Mouse (Mus musculus): Measurements from ENCODE around the gene Cdadc1. TPM values are rescaled to one million over a fixed set of nuclear protein-coding genes. Genes with fewer than 3 reads are reported as not detected.

Cdadc1 gene
- polyA plus RNA-seq, 1 experiment from 2014 or later: 37.5 TPM

- Histone ChIP-seq H3K27ac (no peak overlapping the region), H3K9ac (ENCODE audit: low read depth, low read length) (no peak overlapping the region), H3K4me3 (replicated peaks; ENCODE audit: low read depth, low read length) (no peak overlapping the region), H3K27me3 (ENCODE audit: insufficient read depth, low read length) (no peaks in the 10 kb centered on the region), H3K36me3 (ENCODE audit: insufficient read depth, low read length) (no peaks in the 10 kb centered on the region), H3K4me1 (replicated peaks; ENCODE audit: insufficient read depth, low read length) (0 out of 2 replicates have a peak, but pooled peaks cover 6% of the 10 kb centered on the region), H3K9me3 (replicated peaks; ENCODE audit: low read length) (no peaks in the 10 kb centered on the region), H3K4me2 (ENCODE audit: low read length) (no peak overlapping the region)
- TF ChIP-seq CTCF (IDR thresholded peaks at IDR 0.05; ENCODE audit: low read depth): no peak
- DNase-seq (ENCODE audit: low spot score) (no peak), ATAC-seq (replicated peaks; ENCODE audit: low FRiP score, low read depth) (no peak)
- WGBS: 39% methylated on average over 7 of the region's 7 CpGs
These were observed 41.3 kb upstream of the Cdadc1 start for GRCm38 (mm10) chr14:59638906-59639703.

GRCm38 (mm10) chr14:59633988-59634387, 36.2 kb upstream of the Cdadc1 start:
- H3K27ac ChIP-seq: no peak overlapping the region
- no peak for TF ChIP-seq CTCF (IDR thresholded peaks at IDR 0.05; ENCODE audit: low read depth)
- H3K9ac ChIP-seq (ENCODE audit: low read depth, low read length): no peak overlapping the region
- peak; percentile 43; the same call in 1 of the 2 replicates for ATAC-seq (replicated peaks; ENCODE audit: low FRiP score, low read depth)
- no peak overlapping the region for H3K4me3 ChIP-seq (replicated peaks; ENCODE audit: low read depth, low read length)
- H3K36me3 ChIP-seq (ENCODE audit: insufficient read depth, low read length): no peaks in the 10 kb centered on the region
- no peak for DNase-seq (ENCODE audit: low spot score)
- H3K9me3 ChIP-seq (replicated peaks; ENCODE audit: low read length): no peaks in the 10 kb centered on the region
- H3K4me1 ChIP-seq (replicated peaks; ENCODE audit: insufficient read depth, low read length): no peaks in the 10 kb centered on the region
- no peaks in the 10 kb centered on the region for H3K27me3 ChIP-seq (ENCODE audit: insufficient read depth, low read length)
- 60% methylated on average over 9 of the region's 9 CpGs for WGBS
- H3K4me2 ChIP-seq (ENCODE audit: low read length): no peak overlapping the region

- no peak for TF ChIP-seq CTCF (IDR thresholded peaks at IDR 0.05; ENCODE audit: low read depth)
- Histone ChIP-seq H3K27ac (no peak overlapping the region), H3K9ac (ENCODE audit: low read depth, low read length) (no peak overlapping the region), H3K4me1 (replicated peaks; ENCODE audit: insufficient read depth, low read length) (no peaks in the 10 kb centered on the region), H3K9me3 (replicated peaks; ENCODE audit: low read length) (no peaks in the 10 kb centered on the region), H3K4me2 (ENCODE audit: low read length) (no peak overlapping the region), H3K36me3 (ENCODE audit: insufficient read depth, low read length) (no peaks in the 10 kb centered on the region), H3K27me3 (ENCODE audit: insufficient read depth, low read length) (no peaks in the 10 kb centered on the region), H3K4me3 (replicated peaks; ENCODE audit: low read depth, low read length) (no peak overlapping the region)
- 46% methylated on average over 5 of the region's 5 CpGs for WGBS
- ATAC-seq (replicated peaks; ENCODE audit: low FRiP score, low read depth) (0 out of 2 replicates have a peak, but pooled peaks have one; percentile 13), DNase-seq (ENCODE audit: low spot score) (no peak)
These were observed 35.6 kb upstream of the Cdadc1 start for GRCm38 (mm10) chr14:59633295-59633898.

DNA sequence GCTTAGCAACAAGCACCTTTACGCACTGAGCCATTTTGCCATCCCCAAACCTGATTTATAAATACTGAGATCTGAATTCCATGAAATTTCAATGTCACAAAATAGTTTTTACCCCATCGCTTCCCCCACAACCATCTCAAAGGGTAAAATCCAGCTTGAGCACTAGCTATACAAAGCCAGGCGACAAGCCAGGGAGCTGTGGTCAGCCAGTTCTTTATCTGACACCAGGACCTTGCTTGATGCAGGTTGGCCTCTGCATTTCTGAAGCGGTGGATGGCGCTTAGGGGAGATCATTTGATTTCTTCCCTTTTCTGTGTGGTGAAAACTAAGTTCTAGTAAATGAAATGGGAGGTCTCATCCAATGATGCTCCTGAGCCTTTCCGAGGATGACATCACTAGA, 34.3 kb upstream of the Cdadc1 start:
- ATAC-seq (replicated peaks; ENCODE audit: low FRiP score, low read depth): no peak
- 86% methylated on average over 6 of the region's 6 CpGs for WGBS

DNA sequence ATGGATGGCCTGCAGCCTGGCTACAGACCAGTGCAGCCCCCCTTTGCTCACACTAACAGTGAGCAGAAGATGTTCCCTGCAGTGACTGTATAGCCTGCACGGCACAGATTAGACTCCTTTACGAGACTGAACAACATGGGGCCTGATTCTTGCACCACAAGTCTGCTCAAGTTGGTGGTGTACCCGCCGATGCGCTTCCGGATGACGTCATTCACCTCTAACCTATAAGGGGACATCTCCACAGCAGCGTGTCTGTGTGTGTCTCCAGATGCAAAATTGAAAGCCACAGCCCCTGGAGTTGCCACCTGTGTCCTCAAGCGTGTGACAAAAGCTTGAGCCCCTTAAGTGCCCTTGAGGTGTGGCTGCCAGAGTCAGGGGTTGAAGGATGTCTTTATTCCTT, 32.3 kb upstream of the Cdadc1 start:
- no peak for TF ChIP-seq CTCF (IDR thresholded peaks at IDR 0.05; ENCODE audit: low read depth)
- no peaks in the 10 kb centered on the region for H3K27me3 ChIP-seq (ENCODE audit: insufficient read depth, low read length)
- H3K9me3 ChIP-seq (replicated peaks; ENCODE audit: low read length): no peaks in the 10 kb centered on the region
- no peaks in the 10 kb centered on the region for H3K36me3 ChIP-seq (ENCODE audit: insufficient read depth, low read length)
- WGBS: 92% methylated on average over 9 of the region's 9 CpGs
- DNase-seq (ENCODE audit: low spot score) (no peak), ATAC-seq (replicated peaks; ENCODE audit: low FRiP score, low read depth) (no peak)
- H3K4me3 ChIP-seq (replicated peaks; ENCODE audit: low read depth, low read length): no peak overlapping the region
- no peaks in the 10 kb centered on the region for H3K4me1 ChIP-seq (replicated peaks; ENCODE audit: insufficient read depth, low read length)
- no peak overlapping the region for H3K9ac ChIP-seq (ENCODE audit: low read depth, low read length)
- no peak overlapping the region for H3K27ac ChIP-seq
- no peak overlapping the region for H3K4me2 ChIP-seq (ENCODE audit: low read length)

More for the DNA sequence above, 34.3 kb upstream of the Cdadc1 start:
- Histone ChIP-seq H3K9me3 (replicated peaks; ENCODE audit: low read length) (no peaks in the 10 kb centered on the region), H3K9ac (ENCODE audit: low read depth, low read length) (no peak overlapping the region), H3K4me1 (replicated peaks; ENCODE audit: insufficient read depth, low read length) (no peaks in the 10 kb centered on the region), H3K27ac (no peak overlapping the region), H3K4me2 (ENCODE audit: low read length) (no peak overlapping the region), H3K27me3 (ENCODE audit: insufficient read depth, low read length) (no peaks in the 10 kb centered on the region), H3K4me3 (replicated peaks; ENCODE audit: low read depth, low read length) (no peak overlapping the region), H3K36me3 (ENCODE audit: insufficient read depth, low read length) (no peaks in the 10 kb centered on the region)
- no peak for DNase-seq (ENCODE audit: low spot score)
- no peak for TF ChIP-seq CTCF (IDR thresholded peaks at IDR 0.05; ENCODE audit: low read depth)

- H3K4me2 ChIP-seq (ENCODE audit: low read length): no peak overlapping the region
- no peak overlapping the region for H3K9ac ChIP-seq (ENCODE audit: low read depth, low read length)
- TF ChIP-seq CTCF (IDR thresholded peaks at IDR 0.05; ENCODE audit: low read depth): no peak
- no peaks in the 10 kb centered on the region for H3K36me3 ChIP-seq (ENCODE audit: insufficient read depth, low read length)
- no peaks in the 10 kb centered on the region for H3K9me3 ChIP-seq (replicated peaks; ENCODE audit: low read length)
- H3K27ac ChIP-seq: no peak overlapping the region
- no peak for ATAC-seq (replicated peaks; ENCODE audit: low FRiP score, low read depth)
- WGBS: 73% methylated on average over 15 of the region's 15 CpGs
- no peaks in the 10 kb centered on the region for H3K4me1 ChIP-seq (replicated peaks; ENCODE audit: insufficient read depth, low read length)
- no peak overlapping the region for H3K4me3 ChIP-seq (replicated peaks; ENCODE audit: low read depth, low read length)
- no peak for DNase-seq (ENCODE audit: low spot score)
- H3K27me3 ChIP-seq (ENCODE audit: insufficient read depth, low read length): no peaks in the 10 kb centered on the region
These were observed 31.5 kb upstream of the Cdadc1 start for GRCm38 (mm10) chr14:59629308-59629707.
